Mouse (Mus musculus): ENCODE results near the gene Mpeg1. TPM values are rescaled to one million over a fixed set of nuclear protein-coding genes. Genes with fewer than 3 reads are reported as not detected.

Gene Mpeg1
- polyA plus RNA-seq (2012; rRNA removed), result 24.0 and 34.0 TPM in 2 replicates

DNA sequence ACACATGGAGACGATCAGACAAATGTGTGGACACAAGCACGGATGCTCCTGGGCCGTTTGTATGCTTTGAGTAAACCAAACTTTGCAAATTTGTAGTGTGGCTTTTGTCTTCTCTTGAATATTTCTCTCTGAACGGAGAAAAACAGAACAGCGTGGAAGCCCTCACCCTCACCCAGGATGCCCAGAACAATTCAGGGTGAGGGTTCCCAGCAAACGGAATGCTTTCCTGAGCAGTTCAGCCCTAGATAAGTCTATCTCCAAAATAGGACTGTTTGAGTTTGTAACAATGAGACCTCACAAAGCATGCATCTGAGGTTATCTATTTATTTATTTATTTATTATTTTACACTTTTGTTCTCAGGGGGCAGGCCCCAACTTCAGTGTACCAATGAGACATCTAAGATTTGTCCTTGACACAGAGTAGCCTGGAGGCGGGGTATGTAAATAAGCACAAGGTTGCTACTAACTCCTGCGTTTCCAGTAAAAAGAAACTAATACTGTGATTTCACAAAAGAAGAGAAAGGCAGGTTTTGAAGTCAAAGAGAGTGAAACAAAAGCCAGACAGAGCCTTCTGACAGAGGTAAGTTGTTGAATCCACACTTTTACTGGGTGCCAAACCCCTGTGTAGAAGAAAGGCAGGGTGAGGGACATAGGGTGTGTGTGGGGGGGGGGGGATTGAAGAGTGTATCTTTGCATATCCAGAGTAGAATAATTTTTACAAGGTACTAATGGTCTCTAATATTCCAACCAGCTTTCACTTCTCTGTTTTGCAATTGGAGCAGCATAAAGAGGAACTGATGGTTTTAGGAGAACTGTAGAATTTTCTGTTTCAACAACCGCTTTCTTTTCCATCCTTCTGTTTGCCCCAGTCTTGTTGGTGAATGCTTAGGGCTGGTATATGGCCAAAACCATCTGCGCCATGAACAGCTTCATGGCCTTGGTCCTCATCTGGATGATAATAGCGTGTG is at the start of gene Mpeg1:
Gene Mpeg1 (plus strand): TSS at position 498 of the 968 bp plus-strand sequence.
- Histone ChIP-seq H3K4me3 (ENCODE audit: control insufficient read depth, insufficient read depth, low read length) (no peak within 1 kb of the TSS), H3K36me3 (ENCODE audit: control insufficient read depth, insufficient read depth, low read length) (no peaks in the 10 kb centered on the region), H3K27ac (ENCODE audit: control insufficient read depth, insufficient read depth, low read length) (no peak within 1 kb of the TSS), H3K27me3 (ENCODE audit: control insufficient read depth, insufficient read depth, low read length) (no peaks in the 10 kb centered on the region), H3K4me1 (replicated peaks; ENCODE audit: control insufficient read depth, insufficient read depth, low read length) (0 out of 2 replicates have a peak, but pooled peaks cover 2% of the 10 kb centered on the region)
- no peak for DNase-seq
- 79% methylated on average over 11 of the region's 11 CpGs for WGBS
- no peak for TF ChIP-seq POLR2A (IDR thresholded peaks at IDR 0.05; ENCODE audit: control insufficient read depth, extremely low read depth, insufficient read depth, low read length, poor library complexity)

DNA sequence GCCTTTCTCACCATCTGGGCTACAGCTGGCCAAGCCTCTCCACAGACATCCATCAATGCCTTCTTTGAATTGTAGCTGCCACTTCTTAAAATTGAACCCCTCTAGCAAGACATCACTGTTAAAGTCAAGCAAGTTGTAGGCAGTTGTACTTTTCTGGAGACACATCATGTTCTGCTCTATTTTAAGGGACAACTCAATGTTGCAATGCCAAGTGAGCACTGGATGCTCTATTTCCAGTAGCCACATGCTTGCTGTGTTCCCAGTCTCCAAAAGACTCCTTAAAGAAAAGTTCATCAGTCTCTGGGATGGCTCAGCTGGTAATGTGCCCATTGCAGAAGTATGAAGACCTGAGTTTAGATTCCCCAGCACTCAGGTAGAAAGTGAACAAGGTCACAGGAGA is 46.8 kb upstream of the Mpeg1 start:
- H3K36me3 ChIP-seq (ENCODE audit: control insufficient read depth, insufficient read depth, low read length), result no peaks in the 10 kb centered on the region
- H3K4me1 ChIP-seq (replicated peaks; ENCODE audit: control insufficient read depth, insufficient read depth, low read length), result no peaks in the 10 kb centered on the region
- DNase-seq, result no peak
- no peaks in the 10 kb centered on the region for H3K27me3 ChIP-seq (ENCODE audit: control insufficient read depth, insufficient read depth, low read length)
- H3K27ac ChIP-seq (ENCODE audit: control insufficient read depth, insufficient read depth, low read length), result no peak overlapping the region
- H3K4me3 ChIP-seq (ENCODE audit: control insufficient read depth, insufficient read depth, low read length), result no peak overlapping the region
- TF ChIP-seq POLR2A (IDR thresholded peaks at IDR 0.05; ENCODE audit: control insufficient read depth, extremely low read depth, insufficient read depth, low read length, poor library complexity) (no peak), CTCF (IDR thresholded peaks at IDR 0.05; ENCODE audit: borderline replicate concordance, control insufficient read depth, extremely low read depth, insufficient read depth, low read length, poor library complexity) (no peak)

DNA sequence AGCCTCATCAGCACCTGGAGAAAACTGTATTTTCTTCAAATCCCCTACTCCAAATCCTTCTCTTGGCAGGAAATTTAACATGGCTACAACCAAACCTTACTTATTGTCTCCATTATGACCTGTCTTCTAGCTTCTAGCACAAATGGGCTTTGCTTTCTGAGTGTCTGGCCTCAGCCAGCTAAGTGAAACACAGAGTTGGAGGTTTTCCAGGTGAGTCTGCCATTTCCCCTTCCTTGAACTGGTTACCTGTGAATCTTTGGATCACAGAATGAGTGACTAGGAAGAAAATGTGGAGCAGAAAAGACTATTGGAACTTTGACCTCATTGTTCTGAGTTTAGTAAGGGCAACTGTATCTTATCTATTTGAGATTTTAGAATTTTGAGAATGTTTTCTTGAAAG is 43.2 kb upstream of the Mpeg1 start, which contains the start of gene Olfr1441:
Gene Olfr1441 (plus strand): TSS at position 73 of the 400 bp plus-strand sequence.
- no peak for DNase-seq
- TF ChIP-seq CTCF (IDR thresholded peaks at IDR 0.05; ENCODE audit: borderline replicate concordance, control insufficient read depth, extremely low read depth, insufficient read depth, low read length, poor library complexity) (no peak), POLR2A (IDR thresholded peaks at IDR 0.05; ENCODE audit: control insufficient read depth, extremely low read depth, insufficient read depth, low read length, poor library complexity) (no peak)
- Histone ChIP-seq H3K27ac (ENCODE audit: control insufficient read depth, insufficient read depth, low read length) (no peak within 1 kb of the TSS), H3K4me3 (ENCODE audit: control insufficient read depth, insufficient read depth, low read length) (no peak within 1 kb of the TSS), H3K4me1 (replicated peaks; ENCODE audit: control insufficient read depth, insufficient read depth, low read length) (no peaks in the 10 kb centered on the region), H3K27me3 (ENCODE audit: control insufficient read depth, insufficient read depth, low read length) (no peaks in the 10 kb centered on the region), H3K36me3 (ENCODE audit: control insufficient read depth, insufficient read depth, low read length) (no peaks in the 10 kb centered on the region)

DNA sequence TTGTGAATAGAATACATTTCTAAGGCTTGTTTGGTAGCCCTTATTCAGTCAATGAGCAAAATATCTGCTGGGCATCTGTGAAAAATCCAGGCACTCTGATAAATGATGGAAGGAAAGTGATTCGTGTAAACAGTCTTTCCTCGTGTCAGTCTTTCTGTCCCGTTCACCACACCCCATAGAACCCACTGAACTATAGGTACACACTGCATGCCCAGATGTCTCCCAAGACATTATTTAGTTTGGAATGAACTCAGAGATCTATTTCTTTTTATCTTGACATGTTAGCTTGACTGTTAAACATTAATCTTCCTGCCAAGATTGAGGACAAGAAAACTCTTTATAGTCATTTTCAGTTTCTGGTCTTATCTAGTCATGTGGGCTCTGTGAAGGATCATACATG is 42.3 kb upstream of the Mpeg1 start:
- no peak for DNase-seq
- no peak overlapping the region for H3K27ac ChIP-seq (ENCODE audit: control insufficient read depth, insufficient read depth, low read length)
- TF ChIP-seq CTCF (IDR thresholded peaks at IDR 0.05; ENCODE audit: borderline replicate concordance, control insufficient read depth, extremely low read depth, insufficient read depth, low read length, poor library complexity) (no peak), POLR2A (IDR thresholded peaks at IDR 0.05; ENCODE audit: control insufficient read depth, extremely low read depth, insufficient read depth, low read length, poor library complexity) (no peak)
- no peak overlapping the region for H3K4me3 ChIP-seq (ENCODE audit: control insufficient read depth, insufficient read depth, low read length)
- H3K4me1 ChIP-seq (replicated peaks; ENCODE audit: control insufficient read depth, insufficient read depth, low read length), result no peaks in the 10 kb centered on the region
- no peaks in the 10 kb centered on the region for H3K27me3 ChIP-seq (ENCODE audit: control insufficient read depth, insufficient read depth, low read length)
- H3K36me3 ChIP-seq (ENCODE audit: control insufficient read depth, insufficient read depth, low read length), result no peaks in the 10 kb centered on the region
- 93% methylated on average over 3 of the region's 3 CpGs for WGBS

DNA sequence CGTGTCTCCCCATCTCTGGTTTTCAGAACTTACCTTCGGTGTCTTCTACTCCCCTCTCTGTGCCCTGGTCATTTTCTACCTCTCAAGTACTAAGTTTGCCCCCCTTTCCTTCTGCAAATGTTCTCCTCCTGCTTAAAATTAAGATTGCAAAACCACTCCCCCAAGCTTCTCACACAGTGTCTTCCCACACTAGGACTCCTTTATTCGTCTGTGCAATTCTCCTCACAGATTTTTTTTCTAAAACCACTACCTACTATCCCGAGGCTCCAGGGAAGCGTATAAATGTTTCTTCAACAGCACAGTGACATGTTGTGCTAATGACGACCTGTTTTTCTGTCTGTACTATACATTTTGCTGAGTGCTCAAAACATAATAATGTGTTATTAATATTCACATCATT is 40.0 kb upstream of the Mpeg1 start:
- Histone ChIP-seq H3K36me3 (ENCODE audit: control insufficient read depth, insufficient read depth, low read length) (no peaks in the 10 kb centered on the region), H3K27ac (ENCODE audit: control insufficient read depth, insufficient read depth, low read length) (no peak overlapping the region), H3K27me3 (ENCODE audit: control insufficient read depth, insufficient read depth, low read length) (no peaks in the 10 kb centered on the region), H3K4me1 (replicated peaks; ENCODE audit: control insufficient read depth, insufficient read depth, low read length) (no peaks in the 10 kb centered on the region), H3K4me3 (ENCODE audit: control insufficient read depth, insufficient read depth, low read length) (no peak overlapping the region)
- WGBS, result 84% methylated on average over 6 of the region's 6 CpGs
- TF ChIP-seq POLR2A (IDR thresholded peaks at IDR 0.05; ENCODE audit: control insufficient read depth, extremely low read depth, insufficient read depth, low read length, poor library complexity), result no peak
- TF ChIP-seq CTCF (IDR thresholded peaks at IDR 0.05; ENCODE audit: borderline replicate concordance, control insufficient read depth, extremely low read depth, insufficient read depth, low read length, poor library complexity), result no peak
- DNase-seq, result no peak

DNA sequence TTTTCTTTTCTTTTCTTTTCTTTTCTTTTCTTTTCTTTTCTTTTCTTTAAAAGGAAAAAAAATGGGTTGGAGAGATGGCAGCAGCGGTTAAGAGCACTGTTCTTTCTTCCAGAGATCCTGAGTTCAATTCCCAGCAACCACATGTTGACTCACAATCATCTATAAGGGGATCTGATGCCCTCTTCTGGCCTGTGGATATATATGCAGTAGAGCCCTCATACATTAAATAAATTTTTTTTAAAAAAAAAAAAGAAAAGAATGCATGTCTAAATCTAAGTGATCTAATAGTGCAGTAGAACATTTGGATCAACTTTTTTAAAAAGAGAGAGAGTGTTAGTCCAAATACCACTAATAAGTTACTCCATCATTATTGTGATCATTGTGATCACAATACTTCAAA is 38.9 kb upstream of the Mpeg1 start:
- H3K36me3 ChIP-seq (ENCODE audit: control insufficient read depth, insufficient read depth, low read length), result no peaks in the 10 kb centered on the region
- DNase-seq, result no peak
- no peaks in the 10 kb centered on the region for H3K4me1 ChIP-seq (replicated peaks; ENCODE audit: control insufficient read depth, insufficient read depth, low read length)
- 93% methylated on average over 1 of the region's 1 CpGs for WGBS
- H3K4me3 ChIP-seq (ENCODE audit: control insufficient read depth, insufficient read depth, low read length), result no peak overlapping the region
- TF ChIP-seq CTCF (IDR thresholded peaks at IDR 0.05; ENCODE audit: borderline replicate concordance, control insufficient read depth, extremely low read depth, insufficient read depth, low read length, poor library complexity) (no peak), POLR2A (IDR thresholded peaks at IDR 0.05; ENCODE audit: control insufficient read depth, extremely low read depth, insufficient read depth, low read length, poor library complexity) (no peak)
- H3K27me3 ChIP-seq (ENCODE audit: control insufficient read depth, insufficient read depth, low read length), result no peaks in the 10 kb centered on the region
- H3K27ac ChIP-seq (ENCODE audit: control insufficient read depth, insufficient read depth, low read length), result no peak overlapping the region
